31 mouse cellular contexts compared by ENCODE assay signal in the genomic region with DNA sequence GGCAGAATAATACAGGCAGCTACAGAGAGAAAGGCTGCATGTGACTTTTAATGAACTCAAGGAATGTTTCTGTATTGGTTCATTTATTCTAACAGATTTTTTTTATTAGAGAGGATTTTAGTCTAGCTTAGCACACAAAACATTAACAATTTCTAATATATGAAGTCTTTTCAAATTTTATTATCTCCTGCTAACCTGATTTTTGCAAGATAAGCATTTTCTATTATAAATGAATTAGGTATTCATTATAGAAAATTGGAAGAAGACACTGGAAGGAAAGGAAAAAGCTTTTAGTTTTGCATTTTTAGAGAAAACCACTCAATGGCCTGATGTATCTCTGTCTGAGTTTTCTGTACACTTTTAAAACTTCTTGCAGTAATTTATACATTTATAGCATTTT. TPM values are rescaled to one million over a fixed set of nuclear protein-coding genes. Genes with fewer than 3 reads are reported as not detected.
"Had no signal": no experiment of that assay in that cellular context is flagged by ENCODE, and none has a peak within 500 bp of the region (broad histone marks: within the 10 kb centered on the region; RNA-seq: fewer than 3 reads in every experiment).

No protein-coding gene starts in this region.

- ATAC-seq: forebrain, embryonic 13.5 days; forebrain, embryonic 14.5 days; forebrain, embryonic 15.5 days; forebrain, embryonic 16.5 days; forebrain, postnatal 0 days had no signal

- H3K4me1 ChIP-seq: embryonic facial prominence, embryonic 10.5 days; embryonic facial prominence, embryonic 12.5 days; embryonic facial prominence, embryonic 13.5 days; embryonic facial prominence, embryonic 15.5 days; forebrain, embryonic 10.5 days; forebrain, embryonic 12.5 days; forebrain, embryonic 13.5 days; forebrain, embryonic 15.5 days; heart, embryonic 10.5 days had no signal

- H3K27me3 ChIP-seq: embryonic facial prominence, embryonic 12.5 days; embryonic facial prominence, embryonic 13.5 days; embryonic facial prominence, embryonic 15.5 days; forebrain, embryonic 12.5 days; forebrain, embryonic 13.5 days; forebrain, embryonic 15.5 days had no signal

- H3K4me2 ChIP-seq: embryonic facial prominence, embryonic 12.5 days; embryonic facial prominence, embryonic 13.5 days; embryonic facial prominence, embryonic 15.5 days; forebrain, embryonic 12.5 days; forebrain, embryonic 13.5 days; forebrain, embryonic 15.5 days; heart, embryonic 11.5 days had no signal

- H3K27ac ChIP-seq: embryonic facial prominence, embryonic 10.5 days; embryonic facial prominence, embryonic 12.5 days; embryonic facial prominence, embryonic 13.5 days; embryonic facial prominence, embryonic 15.5 days; forebrain, embryonic 10.5 days; forebrain, embryonic 12.5 days; forebrain, embryonic 13.5 days; forebrain, embryonic 15.5 days; gastrocnemius, adult 2 months; heart, adult 2 months; heart, embryonic 10.5 days had no signal

- H3K36me3 ChIP-seq: embryonic facial prominence, embryonic 10.5 days; embryonic facial prominence, embryonic 12.5 days; embryonic facial prominence, embryonic 13.5 days; embryonic facial prominence, embryonic 15.5 days; forebrain, embryonic 10.5 days; forebrain, embryonic 12.5 days; forebrain, embryonic 15.5 days; heart, embryonic 10.5 days had no signal

- DNase-seq: cerebellum, postnatal 10 days; cerebellum, postnatal 14 days; cerebellum, postnatal 25 days; cerebellum, postnatal 36 days; embryo, embryonic 11 days; forebrain, postnatal 0 days; gastrocnemius, adult 2 months; gastrocnemius, postnatal 10 days; gastrocnemius, postnatal 14 days; gastrocnemius, postnatal 25 days; gastrocnemius, postnatal 36 days; heart, adult 11 months; heart, adult 18-20 months; heart, adult 2 months had no signal

- H3K9ac ChIP-seq: embryonic facial prominence, embryonic 12.5 days; embryonic facial prominence, embryonic 13.5 days; embryonic facial prominence, embryonic 15.5 days; forebrain, embryonic 12.5 days; forebrain, embryonic 13.5 days; forebrain, embryonic 15.5 days; forebrain, postnatal 0 days had no signal

- H3K4me3 ChIP-seq: embryonic facial prominence, embryonic 10.5 days; embryonic facial prominence, embryonic 12.5 days; embryonic facial prominence, embryonic 13.5 days; embryonic facial prominence, embryonic 15.5 days; erythroblast, embryonic 14.5 days; forebrain, embryonic 10.5 days; forebrain, embryonic 12.5 days; forebrain, embryonic 13.5 days; forebrain, embryonic 15.5 days; gastrocnemius, adult 2 months; heart, adult 2 months; heart, embryonic 10.5 days had no signal

- H3K9me3 ChIP-seq: embryonic facial prominence, embryonic 10.5 days; embryonic facial prominence, embryonic 12.5 days; embryonic facial prominence, embryonic 13.5 days; embryonic facial prominence, embryonic 15.5 days; forebrain, embryonic 10.5 days; forebrain, embryonic 12.5 days; forebrain, embryonic 13.5 days; forebrain, embryonic 15.5 days; heart, embryonic 10.5 days had no signal

RNA-seq across cellular contexts. Expression of a gene that starts 34.8 kb away (rescaled TPM):
- total RNA-seq: gastrocnemius, adult 18-20 months; gastrocnemius, adult 2 months; gastrocnemius, adult 8-10 months; gastrocnemius, postnatal 14 days; gastrocnemius, postnatal 25 days; gastrocnemius, postnatal 36 days; granulocyte monocyte progenitor cell, adult 5-6 weeks; heart, adult 2 months; heart, adult 8-10 months had no signal
- polyA plus RNA-seq: erythroblast, embryonic 14.5 days; heart, adult 2 months; heart, embryonic 10.5 days; heart, embryonic 11.5 days had no signal
